Mouse (Mus musculus): ENCODE data around the gene Nt5c1a.

Gene Nt5c1a

DNA sequence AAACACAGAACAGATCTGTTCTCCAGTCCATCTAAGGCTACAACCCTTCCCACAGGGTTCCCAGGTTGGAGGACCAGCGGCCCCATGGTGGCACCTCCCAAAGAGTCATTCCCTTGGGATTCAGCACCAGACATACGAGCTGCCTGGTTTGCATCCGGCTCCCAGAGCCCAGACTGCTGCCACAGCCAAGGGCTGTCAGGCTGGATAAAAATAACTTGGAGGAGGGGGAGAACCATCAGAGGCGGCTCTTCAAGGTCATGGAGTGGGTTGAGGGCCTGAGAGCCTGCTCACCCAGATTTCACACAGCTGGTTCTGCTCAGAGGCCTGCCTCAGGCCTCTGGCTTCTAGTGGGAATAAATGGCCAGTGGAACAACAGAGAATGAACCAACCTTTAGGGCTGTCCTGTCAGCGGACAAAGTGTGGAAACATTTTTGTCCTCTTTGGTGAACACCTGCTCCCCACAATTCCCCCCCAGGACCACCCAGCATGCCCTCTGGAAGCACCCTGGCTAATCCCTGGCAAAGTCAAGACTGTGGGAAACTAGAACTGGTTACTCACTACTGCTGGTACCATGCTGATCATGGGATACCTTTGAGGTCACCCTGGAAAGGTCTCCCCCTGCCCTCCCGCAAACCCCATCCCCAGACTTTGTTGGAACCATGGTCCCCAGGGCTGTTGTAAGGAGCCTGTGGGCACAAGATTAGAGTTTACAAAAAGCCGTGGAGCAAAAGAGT is 46.0 kb downstream of the Nt5c1a start:
- DNase-seq (ENCODE audit: low read depth, low spot score): no peak

DNA sequence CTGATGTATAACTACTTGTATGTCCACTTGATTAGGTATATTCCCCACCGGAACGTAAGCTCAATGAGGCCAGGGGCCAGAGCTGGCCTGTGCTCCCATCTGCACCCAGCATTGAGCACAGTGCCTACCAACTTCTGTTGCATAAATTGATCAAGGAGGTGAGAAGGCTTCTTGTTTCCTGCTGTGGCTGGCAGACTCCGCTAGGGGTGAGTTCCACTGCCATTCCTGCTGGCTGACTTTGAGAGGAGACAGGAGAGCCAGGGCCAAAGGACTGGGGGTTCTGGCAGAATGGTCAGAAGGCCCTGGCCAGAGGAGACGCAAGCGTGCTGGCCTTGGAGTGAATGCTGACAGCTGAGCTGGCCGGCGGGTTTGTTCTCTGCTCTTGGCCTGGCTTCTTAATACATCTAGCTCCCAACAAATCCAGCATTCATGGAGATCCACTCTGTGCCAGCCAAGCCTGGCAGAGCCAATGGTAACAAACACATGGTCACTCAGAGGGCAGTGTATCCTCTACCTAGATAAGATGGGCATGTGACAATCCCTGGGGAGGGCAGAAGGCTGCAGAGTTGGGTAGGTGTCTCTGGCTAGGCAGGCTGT is 47.8 kb downstream of the Nt5c1a start:
- no peak for DNase-seq (ENCODE audit: low read depth, low spot score)

DNA sequence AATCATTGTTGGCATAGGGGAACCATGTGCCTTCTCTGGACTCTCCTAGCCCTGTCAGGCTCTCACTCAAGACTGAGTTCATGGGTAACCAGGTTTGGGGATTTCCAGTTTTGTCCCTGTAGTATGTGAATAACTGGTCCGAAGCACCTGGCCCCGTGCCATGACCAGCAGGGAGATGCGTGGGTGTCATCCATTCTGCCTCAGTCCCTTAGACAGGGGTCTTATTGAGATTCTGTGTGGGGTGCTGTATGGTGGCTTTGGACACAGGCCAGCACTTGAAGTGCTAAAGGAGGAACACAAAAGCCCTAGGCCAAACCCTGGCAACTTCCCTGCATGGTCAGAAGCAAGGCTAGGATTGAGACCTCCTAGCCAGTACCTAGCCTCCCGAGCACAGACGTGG is 50.9 kb downstream of the Nt5c1a start:
- DNase-seq (ENCODE audit: low read depth, low spot score): no peak

DNA sequence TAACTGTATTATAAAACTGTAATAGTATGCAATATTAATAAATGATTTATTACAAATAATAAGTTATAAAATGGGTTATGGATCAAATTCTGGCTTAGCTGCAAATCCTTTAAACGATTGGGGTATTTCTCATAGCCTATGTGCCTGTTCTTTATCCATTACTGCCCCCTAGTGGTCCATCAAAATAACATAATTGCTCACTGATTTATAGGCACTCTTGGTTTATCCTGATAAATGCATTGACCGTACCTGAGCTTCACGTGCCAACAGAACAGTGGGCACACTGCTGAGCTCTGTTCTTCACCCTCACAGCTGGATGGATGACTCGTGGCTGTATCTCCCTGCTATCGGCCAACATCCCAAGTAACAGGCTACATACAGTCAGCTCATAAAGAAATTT is 53.3 kb downstream of the Nt5c1a start:
- peak; percentile 79 for DNase-seq (ENCODE audit: low read depth, low spot score)

DNA sequence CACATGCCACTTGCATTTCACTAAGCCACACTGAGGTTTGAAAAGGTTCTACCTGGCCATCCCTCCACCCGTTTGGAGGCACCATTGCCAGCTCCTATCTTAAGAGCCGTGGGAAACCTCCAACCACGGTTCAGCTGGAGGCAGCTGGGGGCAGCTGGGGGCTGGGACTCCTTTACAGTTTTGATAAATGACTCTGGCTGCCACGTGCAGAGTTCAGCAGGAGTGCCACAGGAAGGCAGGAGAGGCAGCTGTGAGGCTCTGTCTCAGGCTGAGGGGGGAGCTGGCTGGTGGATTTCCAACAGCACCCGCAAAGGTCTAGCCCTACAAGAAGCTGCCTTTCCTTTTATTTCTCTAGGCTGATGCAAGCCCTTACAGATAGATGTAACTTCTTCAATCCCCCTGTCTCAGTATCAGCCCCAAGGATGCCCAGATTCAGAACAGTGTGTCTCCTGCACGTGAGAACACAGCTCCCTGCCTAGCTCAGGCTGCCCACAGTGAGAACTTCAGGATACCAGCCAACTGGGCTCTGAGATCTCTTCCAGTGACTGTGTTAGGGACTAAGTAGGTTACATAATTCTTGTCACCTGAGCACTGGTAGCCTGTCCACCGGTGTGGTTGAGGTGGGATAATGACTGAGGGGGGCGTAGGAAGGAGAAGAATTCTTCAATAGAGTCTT is 58.9 kb downstream of the Nt5c1a start:
- no peak for DNase-seq (ENCODE audit: low read depth, low spot score)

DNA sequence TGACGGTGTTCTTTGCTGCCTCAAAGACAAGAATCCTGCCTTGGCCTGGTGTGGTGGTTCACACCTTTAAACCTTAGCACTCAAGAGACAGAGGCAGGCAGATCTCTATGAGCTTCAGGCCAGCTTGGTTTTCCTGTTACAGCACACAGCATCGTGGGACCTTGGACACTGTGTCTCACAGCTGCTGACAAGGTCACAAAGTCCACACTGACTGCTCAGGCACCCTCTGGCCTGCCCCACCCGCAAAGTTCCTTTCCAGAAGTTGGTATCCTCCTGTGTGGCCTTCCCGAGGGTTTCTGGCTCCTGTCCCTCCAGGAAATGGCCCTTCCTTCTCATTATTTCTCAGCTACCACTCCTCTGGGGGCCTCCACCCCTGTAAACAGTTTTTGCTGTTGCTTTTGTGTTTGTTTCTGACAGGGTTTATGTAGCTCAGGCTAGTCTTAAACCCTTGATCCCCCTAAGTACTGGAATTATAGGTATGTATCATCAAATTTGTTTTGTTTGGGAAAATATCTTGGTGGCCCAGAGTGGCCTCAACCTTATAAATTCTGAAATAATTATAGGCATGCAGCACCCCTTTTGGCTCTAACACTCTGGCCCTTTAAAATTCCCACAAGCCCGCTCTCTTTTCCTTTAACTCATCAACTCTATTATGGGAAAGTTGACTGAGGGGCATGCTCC is 60.6 kb downstream of the Nt5c1a start, which contains the start of gene Pabpc4:
Gene Pabpc4, plus strand, starts transcription at position 631 of the 681 bp plus-strand sequence.
- DNase-seq (ENCODE audit: low read depth, low spot score): no peak

All from forelimb bud, embryonic 11.5 days (tissue).